Mouse (Mus musculus) ovary, postnatal 14 days (tissue): ENCODE results near the gene Prkg1.

Experiments used
- DNase-seq: peaks from one replicate; pipeline ENCODE4 v3.0.0; 2022; ENCODE audit warnings: low spot score

The Prkg1 gene

DNA sequence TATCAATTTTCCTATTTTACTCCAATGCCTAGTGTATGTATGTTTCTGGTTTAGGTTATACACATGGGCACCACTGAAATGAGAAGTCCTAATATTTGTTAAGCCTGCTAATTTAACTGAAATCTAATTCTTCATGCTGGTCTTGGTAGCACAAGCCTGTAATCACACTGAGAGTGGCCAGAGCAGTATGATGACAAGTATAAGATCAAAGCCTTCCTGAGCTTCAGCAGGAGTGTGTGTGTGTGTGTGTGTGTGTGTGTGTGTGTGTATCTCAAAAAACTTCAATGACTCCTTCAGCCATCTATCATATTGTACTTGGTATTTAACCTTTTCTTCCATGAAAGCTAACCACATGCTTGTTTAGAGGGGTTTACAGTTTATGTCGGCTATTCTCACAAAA lies 922.2 kb downstream of the Prkg1 start:
- no peak for DNase-seq

DNA sequence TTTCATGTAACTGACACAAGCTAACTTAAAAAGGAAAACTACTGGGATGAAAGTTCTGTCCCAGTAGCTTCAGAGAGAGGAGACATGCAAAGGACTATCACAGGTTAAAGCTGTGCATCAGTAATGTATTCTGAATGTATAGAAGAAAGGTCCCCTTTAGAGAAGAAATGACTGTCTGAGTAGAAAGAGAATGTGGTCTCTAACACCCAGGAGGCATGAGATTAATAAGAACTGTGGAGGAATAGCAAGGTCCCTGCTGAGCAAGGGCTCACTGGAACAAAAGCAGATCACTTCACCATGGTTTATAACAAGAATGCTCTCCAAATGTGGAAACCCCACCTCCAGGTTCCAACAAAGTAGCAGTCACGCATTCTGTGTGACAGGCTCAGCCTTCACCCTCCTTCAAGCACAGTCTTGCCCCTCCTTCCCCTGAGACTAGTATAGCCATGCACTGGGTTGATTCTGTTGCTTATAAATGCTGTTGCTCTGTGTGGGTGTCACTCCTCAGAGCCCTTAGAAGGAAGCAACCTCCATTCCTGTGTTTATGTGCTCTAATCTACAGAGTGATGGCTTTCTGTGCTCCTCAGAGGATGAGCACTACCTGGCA lies 931.7 kb downstream of the Prkg1 start:
- DNase-seq = no peak

GRCm38 (mm10) chr19:30829231-30829775 lies 935.5 kb downstream of the Prkg1 start:
- no peak for DNase-seq

GRCm38 (mm10) chr19:30827820-30828219 lies 937.0 kb downstream of the Prkg1 start:
- DNase-seq = no peak

DNA sequence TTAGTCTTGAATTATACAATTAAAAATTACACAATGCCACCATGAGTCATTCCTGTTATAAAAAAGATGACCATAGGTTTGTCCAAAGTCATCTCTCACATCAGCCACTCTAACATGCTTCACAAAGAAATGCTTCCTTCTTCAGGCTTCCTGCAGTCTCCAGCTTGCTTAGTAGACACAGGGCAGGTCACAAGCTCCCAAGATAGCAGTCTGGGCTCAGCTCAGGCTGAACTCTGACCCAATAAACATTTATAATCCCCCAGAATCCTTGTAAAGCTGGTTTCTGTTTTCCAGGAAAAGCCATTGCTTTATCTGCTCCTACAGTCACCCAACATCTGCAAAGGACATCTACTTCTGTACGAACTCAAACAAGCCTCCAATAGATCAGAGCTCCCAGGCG lies 938.7 kb downstream of the Prkg1 start:
- no peak for DNase-seq

GRCm38 (mm10) chr19:30815661-30816060 lies 949.2 kb downstream of the Prkg1 start:
- no peak for DNase-seq

- DNase-seq = no peak
Measured at GRCm38 (mm10) chr19:30806265-30806664, 958.6 kb downstream of the Prkg1 start.

DNA sequence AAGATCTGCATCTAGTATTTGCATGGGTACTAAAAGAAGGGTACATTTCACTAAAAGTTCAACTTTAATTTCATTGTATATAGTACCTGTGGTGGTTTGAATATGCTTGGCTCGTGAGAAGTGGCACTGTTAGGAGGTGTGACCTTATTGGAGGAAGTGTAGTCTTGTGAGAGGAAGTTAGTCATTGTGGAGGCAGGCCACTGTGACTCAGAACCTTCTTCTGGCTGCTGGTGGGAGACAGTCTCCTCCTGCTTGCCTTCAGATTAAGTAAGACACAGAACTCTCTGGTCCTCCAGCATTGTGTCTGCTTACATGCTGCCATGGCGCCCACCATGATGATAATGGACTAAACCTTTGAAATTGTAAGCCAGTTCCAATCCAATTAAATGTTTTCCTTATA lies 984.0 kb downstream of the Prkg1 start:
- no peak for DNase-seq

DNA sequence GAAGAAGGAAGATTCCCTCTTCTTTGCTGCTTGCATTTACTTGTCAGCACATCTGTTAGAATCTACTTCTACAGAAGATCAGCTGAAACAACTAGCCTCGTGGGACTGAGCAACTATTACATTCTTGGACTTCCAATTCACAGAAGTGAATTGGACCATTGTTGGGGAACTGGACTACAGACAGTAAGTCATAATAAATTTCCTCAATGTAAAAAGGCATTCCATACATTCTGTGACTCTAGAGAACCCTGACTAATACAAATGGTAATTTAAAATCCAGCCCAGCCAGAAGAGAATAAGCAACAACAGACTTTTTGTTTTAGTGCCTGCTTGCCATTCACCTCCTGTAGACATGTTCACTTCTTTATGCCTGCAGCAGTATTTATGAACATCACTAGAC lies 996.5 kb downstream of the Prkg1 start:
- DNase-seq = no peak

DNA sequence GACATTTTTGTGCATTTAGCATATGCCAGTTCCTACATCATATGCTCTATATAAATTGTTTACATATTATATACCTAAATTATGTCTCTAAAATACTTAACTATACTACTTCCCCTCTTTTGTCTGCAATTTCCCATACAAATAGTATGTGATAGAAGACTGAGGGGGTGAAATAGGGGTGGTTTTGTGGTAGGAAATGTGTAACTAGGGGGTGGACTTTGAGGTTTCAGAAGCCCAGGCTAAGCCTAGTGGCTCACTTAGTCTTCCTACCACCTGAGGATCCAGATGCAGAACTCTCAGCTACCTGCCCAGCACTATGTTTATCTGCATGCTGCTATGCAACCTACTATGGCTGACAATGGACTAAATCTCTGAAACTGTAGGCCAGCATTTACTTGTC lies 1020.4 kb downstream of the Prkg1 start:
- no peak for DNase-seq

DNA sequence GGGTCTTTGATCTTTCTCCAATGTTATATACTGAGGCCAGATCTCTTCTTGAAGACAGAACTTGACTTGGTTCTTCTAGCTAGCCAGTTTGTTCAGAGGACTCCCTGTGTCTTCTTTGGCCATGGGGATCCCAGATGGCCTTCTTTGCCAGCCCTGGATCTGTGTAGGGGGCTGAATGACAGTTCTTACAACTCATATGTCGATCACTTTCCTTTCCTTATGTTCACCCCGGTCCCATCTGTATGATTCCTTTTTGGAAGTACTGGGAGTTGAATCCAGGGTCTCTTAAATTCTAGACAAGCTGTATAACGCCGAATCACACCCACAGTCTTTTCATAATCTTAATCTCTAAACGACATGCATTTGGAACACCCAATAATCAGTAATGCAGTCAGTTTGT lies 1065.7 kb downstream of the Prkg1 start:
- no peak for DNase-seq

DNA sequence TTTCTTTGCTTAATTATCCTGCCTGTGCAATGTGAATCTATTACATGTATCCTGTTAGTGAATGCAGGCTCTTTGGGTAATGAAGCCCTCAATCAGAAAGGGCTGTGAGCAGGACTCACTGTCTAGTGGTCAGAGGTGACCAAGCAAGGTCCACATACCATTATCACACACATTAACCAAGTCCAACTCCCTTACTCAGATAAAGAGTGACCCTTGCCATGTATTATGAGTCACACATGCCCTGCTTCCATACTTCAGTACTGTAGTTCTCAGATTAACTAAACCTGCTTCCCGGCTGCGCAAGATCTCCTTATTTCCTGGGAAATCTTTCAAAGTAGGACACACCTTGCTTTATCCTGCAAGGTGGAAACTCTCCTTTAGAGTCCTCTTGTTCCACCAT lies 1073.6 kb downstream of the Prkg1 start:
- DNase-seq = no peak

DNA sequence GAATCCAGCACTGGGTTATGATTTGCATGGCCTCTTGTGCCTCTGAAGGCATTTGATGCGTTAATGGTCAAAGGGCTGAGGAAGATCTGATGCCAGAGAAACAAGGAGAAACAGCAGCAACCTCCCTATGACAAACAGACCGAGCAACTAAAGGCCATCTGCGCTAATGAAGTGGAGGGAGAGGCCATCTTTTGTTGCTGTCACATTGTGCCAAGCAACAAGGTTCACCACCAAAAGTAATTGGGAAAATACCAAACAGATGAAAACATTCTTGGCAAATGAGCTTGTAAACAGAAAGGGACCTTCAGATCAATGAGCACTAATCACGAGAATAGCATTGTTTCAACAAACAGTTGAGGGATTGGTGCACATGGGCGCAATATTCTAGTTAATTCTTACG lies 1074.1 kb downstream of the Prkg1 start:
- no peak for DNase-seq

DNA sequence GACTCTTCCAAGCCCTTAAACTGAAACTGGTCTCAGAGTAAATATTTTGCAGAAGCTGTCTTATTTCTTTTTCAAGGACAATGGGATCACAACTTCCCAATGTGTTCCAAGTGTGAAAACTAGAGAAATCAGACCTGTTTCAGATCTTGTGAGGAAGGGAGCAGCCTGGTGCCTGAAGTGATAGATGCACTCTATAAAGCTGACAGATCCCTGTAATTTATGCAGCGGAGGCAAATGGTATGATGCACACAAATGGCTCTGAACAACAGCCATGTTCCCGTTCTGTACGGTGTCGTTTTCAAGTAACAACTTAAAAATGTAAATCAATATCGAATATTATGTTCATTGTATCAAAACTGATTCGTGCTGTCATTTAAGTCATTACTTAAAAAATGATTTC lies 1076.9 kb downstream of the Prkg1 start:
- no peak for DNase-seq

DNA sequence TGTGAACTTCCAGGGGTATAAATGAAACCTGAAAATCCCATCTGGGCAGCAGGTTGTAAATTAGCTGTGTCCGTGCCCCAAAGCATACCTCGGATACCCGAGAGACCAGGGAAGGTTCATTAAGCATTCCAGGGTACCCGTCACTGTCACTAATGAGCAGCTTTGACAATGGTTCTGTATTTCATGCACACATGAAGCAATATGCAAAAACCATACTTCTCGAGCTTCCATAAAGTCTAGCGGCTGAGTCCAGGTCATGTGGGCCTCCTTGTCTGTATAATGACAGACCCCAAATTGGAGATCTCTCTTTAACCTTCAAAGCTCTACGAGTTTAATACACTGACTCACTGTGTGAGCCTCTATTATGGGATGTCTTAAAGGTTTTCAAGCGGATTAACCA lies 1088.5 kb downstream of the Prkg1 start:
- no peak for DNase-seq

GRCm38 (mm10) chr19:30664269-30664668 lies 1100.6 kb downstream of the Prkg1 start:
- DNase-seq = peak; percentile 50

DNA sequence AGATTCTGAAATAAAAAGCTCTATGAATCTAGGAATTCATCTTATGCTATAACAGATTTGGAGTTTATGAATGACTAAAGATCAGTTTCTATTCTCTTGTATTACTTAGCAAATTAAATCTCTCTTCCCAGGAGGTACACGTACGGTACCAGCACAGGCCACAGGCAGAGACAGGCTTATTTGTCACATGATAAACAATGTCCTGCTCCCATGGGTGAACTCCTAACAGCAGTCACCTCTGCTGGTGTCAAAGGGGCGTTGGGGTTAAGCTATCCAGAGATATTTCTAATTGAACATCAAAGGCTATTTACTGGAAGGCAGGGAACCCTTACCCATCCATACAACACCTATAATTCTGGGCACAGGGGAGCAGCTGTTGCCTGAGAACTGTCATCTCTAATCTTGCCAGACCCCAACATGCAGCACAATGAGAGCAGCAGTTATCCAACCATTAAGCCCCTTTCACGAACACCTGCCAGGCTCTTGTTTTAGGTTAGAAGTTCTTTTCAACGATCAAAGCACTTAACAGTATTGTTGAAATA lies 1122.1 kb downstream of the Prkg1 start:
- no peak for DNase-seq

DNA sequence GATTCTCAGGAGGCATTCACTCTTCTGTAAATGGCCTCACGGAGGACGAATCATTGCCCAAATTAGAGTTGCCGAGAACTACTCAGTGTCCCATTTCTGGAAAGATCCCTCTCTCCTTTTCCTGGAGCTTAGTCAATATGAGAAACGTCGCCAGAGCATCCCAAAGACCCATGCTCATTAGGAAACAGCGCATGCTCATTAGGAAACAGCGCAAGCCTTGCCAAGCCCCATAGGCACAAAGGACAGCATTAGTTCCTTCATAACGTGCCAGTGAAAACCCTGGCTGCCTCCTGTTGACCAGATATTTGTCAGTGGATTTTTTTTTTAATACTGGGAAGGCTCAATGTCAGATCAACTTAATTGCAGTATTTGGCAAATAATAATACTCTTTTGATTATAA lies 1127.4 kb downstream of the Prkg1 start:
- DNase-seq = no peak

DNA sequence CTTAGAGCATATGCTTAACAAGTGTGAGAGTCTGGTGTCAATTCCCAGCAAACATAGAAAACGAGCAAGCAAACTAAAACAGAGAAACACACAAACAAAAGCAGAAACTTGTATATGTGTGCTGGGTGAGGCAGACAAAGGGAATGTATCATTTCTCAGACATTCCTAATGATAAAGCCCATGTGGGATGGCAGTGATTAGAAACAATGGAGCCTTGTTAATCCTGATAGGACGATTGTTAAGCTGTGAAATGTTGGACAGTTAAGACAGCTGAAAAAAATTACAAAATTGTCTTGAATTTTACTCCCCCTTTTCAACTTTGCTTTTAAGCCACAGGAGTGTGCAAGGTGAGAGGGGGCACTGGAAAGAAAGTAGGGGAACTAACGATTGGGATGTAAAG lies 1133.8 kb downstream of the Prkg1 start:
- no peak for DNase-seq

GRCm38 (mm10) chr19:30626036-30626435 lies 1138.8 kb downstream of the Prkg1 start:
- DNase-seq = no peak

GRCm38 (mm10) chr19:30625391-30625790 lies 1139.4 kb downstream of the Prkg1 start:
- no peak for DNase-seq

- DNase-seq = peak; percentile 1
Measured at GRCm38 (mm10) chr19:30623620-30624019, 1141.2 kb downstream of the Prkg1 start.

DNA sequence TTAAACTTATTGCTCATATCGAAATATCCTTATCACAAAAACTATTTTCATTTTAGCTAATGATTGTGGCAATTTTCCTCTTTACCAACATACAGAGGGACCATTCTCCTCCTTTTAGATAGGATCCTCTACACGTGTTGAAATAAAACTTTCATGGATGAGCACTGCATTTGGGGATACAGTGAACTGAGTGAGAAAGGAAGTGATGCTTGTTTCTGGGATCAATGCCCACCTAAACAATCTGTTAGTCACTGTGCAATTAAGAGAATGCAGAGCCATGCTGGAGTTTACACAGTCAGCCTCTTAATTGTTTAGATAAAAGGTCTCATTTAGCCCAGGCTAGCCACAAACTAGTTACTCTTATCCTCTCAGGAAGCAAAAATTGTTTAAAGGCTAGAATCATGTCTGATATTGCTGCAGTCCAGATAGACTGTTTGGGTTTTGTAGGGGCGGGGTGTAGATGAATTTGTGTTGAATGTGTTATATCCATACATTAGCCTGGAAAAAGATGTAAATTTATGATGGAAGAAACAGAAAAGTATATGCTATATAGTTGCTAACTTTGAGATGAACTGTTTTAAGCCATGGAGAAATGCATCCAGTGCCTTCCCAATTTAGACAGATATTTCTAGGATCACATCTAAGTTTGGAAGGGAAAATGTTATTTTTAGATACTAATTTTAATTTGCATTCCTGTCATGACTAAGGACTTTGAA lies 1151.5 kb downstream of the Prkg1 start:
- DNase-seq = no peak

- no peak for DNase-seq
Measured at GRCm38 (mm10) chr19:30586366-30586765, 1178.5 kb downstream of the Prkg1 start.
